ENCODE assay signal across 9 mouse cellular contexts in genomic region chr13:20185034-20185846, GRCm38 (mm10).
DNase-seq lines count a peak whose midpoint lies in the region; ATAC-seq and TF ChIP-seq lines count a peak whose summit lies in the region.
"Had no signal": no experiment of that assay in that cellular context is flagged by ENCODE, and none has a peak within 500 bp of the region (broad histone marks: within the 10 kb centered on the region; RNA-seq: fewer than 3 reads in every experiment).

No protein-coding gene starts in this region.

- no peak for TF ChIP-seq CTCF in lung, embryonic 14.5 days (IDR thresholded peaks at IDR 0.05; ENCODE audit: low read depth)

- H3K9me3 ChIP-seq in heart, embryonic 11.5 days (replicated peaks; ENCODE audit: control insufficient read depth, low read length) = no peaks in the 10 kb centered on the region
- no peaks in the 10 kb centered on the region for H3K9me3 ChIP-seq in embryonic facial prominence, embryonic 15.5 days (replicated peaks)
- no peaks in the 10 kb centered on the region for H3K9me3 ChIP-seq in lung, embryonic 14.5 days (ENCODE audit: low read depth, low read length)
- no peaks in the 10 kb centered on the region for H3K9me3 ChIP-seq in hindbrain, embryonic 16.5 days (ENCODE audit: control insufficient read depth, low read length)
- H3K9me3 ChIP-seq: neural tube, embryonic 13.5 days had no signal

- H3K4me1 ChIP-seq in heart, embryonic 11.5 days (ENCODE audit: control insufficient read depth, insufficient read depth, low read length) = peaks cover 12% of the 10 kb centered on the region
- H3K4me1 ChIP-seq in embryonic facial prominence, embryonic 15.5 days = peaks cover 27% of the 10 kb centered on the region
- H3K4me1 ChIP-seq in lung, embryonic 14.5 days (ENCODE audit: insufficient read depth) = peaks cover 36% of the 10 kb centered on the region
- peaks cover 21% of the 10 kb centered on the region for H3K4me1 ChIP-seq in hindbrain, embryonic 16.5 days (ENCODE audit: control insufficient read depth, insufficient read depth, low read depth, low read length)

- no peak overlapping the region for H3K9ac ChIP-seq in heart, embryonic 11.5 days (ENCODE audit: low read depth, low read length)
- no peak overlapping the region for H3K9ac ChIP-seq in embryonic facial prominence, embryonic 15.5 days
- no peak overlapping the region for H3K9ac ChIP-seq in lung, embryonic 14.5 days
- H3K9ac ChIP-seq in hindbrain, embryonic 16.5 days (ENCODE audit: low read depth, low read length) = no peak overlapping the region
- H3K9ac ChIP-seq: neural tube, embryonic 13.5 days had no signal

- no peak overlapping the region for H3K4me3 ChIP-seq in heart, embryonic 11.5 days (ENCODE audit: low read depth, low read length)
- H3K4me3 ChIP-seq in embryonic facial prominence, embryonic 15.5 days (replicated peaks) = no peak overlapping the region
- peak overlapping the region; percentile 15 for H3K4me3 ChIP-seq in lung, embryonic 14.5 days (ENCODE audit: low read depth, low read length)
- H3K4me3 ChIP-seq in hindbrain, embryonic 16.5 days (ENCODE audit: low read length) = no peak overlapping the region
- H3K4me3 ChIP-seq: neural tube, embryonic 13.5 days had no signal

- no peak for DNase-seq in heart, postnatal 25 days (ENCODE audit: low spot score)
- DNase-seq in lung, embryonic 14.5 days = peak; percentile 35
- DNase-seq in splenic B cell, adult 2 months (ENCODE audit: low read depth, low spot score) = peak; percentile 91
- no peak for DNase-seq in cerebellum, adult 11 months
- no peak for DNase-seq in layer of hippocampus, adult 18-20 months (ENCODE audit: low spot score in 2 of 2)

- no peak overlapping the region for H3K4me2 ChIP-seq in heart, embryonic 11.5 days
- no peak overlapping the region for H3K4me2 ChIP-seq in embryonic facial prominence, embryonic 15.5 days (replicated peaks)
- H3K4me2 ChIP-seq in lung, embryonic 14.5 days = peak overlapping the region; percentile 39
- no peak overlapping the region for H3K4me2 ChIP-seq in hindbrain, embryonic 16.5 days (ENCODE audit: low read length)
- H3K4me2 ChIP-seq: neural tube, embryonic 13.5 days had no signal

- no peaks in the 10 kb centered on the region for H3K36me3 ChIP-seq in heart, embryonic 11.5 days (ENCODE audit: control insufficient read depth, insufficient read depth, low read length)
- H3K36me3 ChIP-seq in embryonic facial prominence, embryonic 15.5 days = no peaks in the 10 kb centered on the region
- peaks cover 5% of the 10 kb centered on the region; the same call in 1 of the 2 replicates for H3K36me3 ChIP-seq in lung, embryonic 14.5 days (ENCODE audit: insufficient read depth)
- no peaks in the 10 kb centered on the region; the same call in 1 of the 2 replicates for H3K36me3 ChIP-seq in splenic B cell, adult 2 months (ENCODE audit: control insufficient read depth, insufficient read depth, low read length, poor library complexity, severe bottlenecking)
- no peaks in the 10 kb centered on the region for H3K36me3 ChIP-seq in hindbrain, embryonic 16.5 days (ENCODE audit: control insufficient read depth, insufficient read depth, low read length)
- H3K36me3 ChIP-seq: neural tube, embryonic 13.5 days had no signal

- 87% methylated on average over 20 of the region's 20 CpGs for WGBS in heart, embryonic 11.5 days (ENCODE audit: insufficient replicate concordance)
- WGBS in embryonic facial prominence, embryonic 15.5 days = 89% methylated on average over 20 of the region's 20 CpGs
- WGBS in lung, embryonic 14.5 days = 86% methylated on average over 20 of the region's 20 CpGs
- 95% methylated on average over 20 of the region's 20 CpGs for WGBS in hindbrain, embryonic 16.5 days

- H3K27me3 ChIP-seq in heart, embryonic 11.5 days (ENCODE audit: control insufficient read depth, insufficient read depth, low read length) = no peaks in the 10 kb centered on the region
- no peaks in the 10 kb centered on the region for H3K27me3 ChIP-seq in embryonic facial prominence, embryonic 15.5 days
- H3K27me3 ChIP-seq in lung, embryonic 14.5 days (ENCODE audit: insufficient read depth, low read length) = no peaks in the 10 kb centered on the region
- no peaks in the 10 kb centered on the region for H3K27me3 ChIP-seq in splenic B cell, adult 2 months (ENCODE audit: control insufficient read depth, insufficient read depth, low read length, poor library complexity, severe bottlenecking)
- H3K27me3 ChIP-seq in hindbrain, embryonic 16.5 days (replicated peaks; ENCODE audit: control insufficient read depth, insufficient read depth, low read length) = no peaks in the 10 kb centered on the region
- H3K27me3 ChIP-seq: neural tube, embryonic 13.5 days had no signal

- intact Hi-C loops in heart, postnatal 25 days (cut with DNase I) = loop anchor here (5.0 kb wide), 2 partner anchors 87 to 148 kb away; no protein-coding TSS in a partner anchor

- ATAC-seq in heart, embryonic 11.5 days (replicated peaks; ENCODE audit: insufficient number of reproducible peaks, low FRiP score, low TSS enrichment) = no peak
- no peak for ATAC-seq in embryonic facial prominence, embryonic 15.5 days (ENCODE audit: insufficient number of reproducible peaks, low FRiP score, low TSS enrichment, low read depth)
- no peak for ATAC-seq in lung, embryonic 14.5 days (ENCODE audit: insufficient read depth)
- ATAC-seq in hindbrain, embryonic 16.5 days = no peak

- H3K27ac ChIP-seq in heart, embryonic 11.5 days (ENCODE audit: low read depth, low read length) = peak overlapping the region; percentile 35; the same call in 1 of the 2 replicates
- H3K27ac ChIP-seq in embryonic facial prominence, embryonic 15.5 days (replicated peaks) = peak overlapping the region; percentile 23; the same call in 1 of the 2 replicates
- peak overlapping the region; percentile 30; the same call in 1 of the 2 replicates for H3K27ac ChIP-seq in lung, embryonic 14.5 days (ENCODE audit: low read depth)
- no peak overlapping the region for H3K27ac ChIP-seq in hindbrain, embryonic 16.5 days (ENCODE audit: low read depth, low read length)
- H3K27ac ChIP-seq: neural tube, embryonic 13.5 days had no signal

Comparison
In these comparisons a context has a peak if more than half of its experiments do, and no peak if none do; other contexts are left out.
1. DNase-seq: peak in lung, embryonic 14.5 days (single experiment) and splenic B cell, adult 2 months (single experiment); none in heart, postnatal 25 days (single experiment), cerebellum, adult 11 months (single experiment) and layer of hippocampus, adult 18-20 months (0 of 2).